Mouse (Mus musculus) kidney, embryonic 16.5 days (tissue): ENCODE results near the gene Pip4k2b. TPM values are rescaled to one million over a fixed set of nuclear protein-coding genes. Genes with fewer than 3 reads are reported as not detected.
A peak's percentile ranks its signal among the peaks of the same experiment; 100 is the strongest.
"Not testable (repeated sequence)": the region's sequence is repeated elsewhere in the genome, so short reads cannot be mapped to it uniquely, and the experiment has no call there.

ENCODE experiments used
- ATAC-seq: fragments of 200-750 bp; cut with Nextera tagmentation; 2 replicates; pipeline ENCODE4 v1.8.0; 2017; ENCODE audit warnings: moderate TSS enrichment; ENCODE audit not compliant: low FRiP score, low TSS enrichment
- H3K27ac ChIP-seq: fragments of 300-500 bp; sonication (generic); 2 replicates; pipeline ENCODE4 v1.5.1; 2014; ENCODE audit warnings: low read length
- H3K27me3 ChIP-seq: fragments of 300-500 bp; sonication (generic); 2 replicates; pipeline ENCODE4 v1.6.1; 2014; ENCODE audit warnings: low read length, control low read depth, mixed read lengths; ENCODE audit not compliant: insufficient read depth
- H3K36me3 ChIP-seq: fragments of 300-500 bp; sonication (generic); 2 replicates; pipeline ENCODE4 v1.6.1; 2014; ENCODE audit warnings: low read length, control low read depth, mixed read lengths; ENCODE audit not compliant: insufficient read depth
- H3K4me1 ChIP-seq: fragments of 300-500 bp; sonication (generic); 2 replicates; pipeline ENCODE4 v1.6.1; 2014; ENCODE audit warnings: low read length, control low read depth, mixed read lengths; ENCODE audit not compliant: insufficient read depth
- H3K4me2 ChIP-seq: fragments of 300-500 bp; sonication (generic); replicated peaks from 2 replicates; pipeline ENCODE4 v1.6.1; 2014; ENCODE audit warnings: low read depth, low read length
- H3K4me3 ChIP-seq: fragments of 300-500 bp; sonication (generic); 2 replicates; pipeline ENCODE4 v1.5.1; 2014; ENCODE audit warnings: mild to moderate bottlenecking, low read length
- H3K9ac ChIP-seq: fragments of 300-500 bp; sonication (generic); replicated peaks from 2 replicates; pipeline ENCODE4 v1.6.1; 2014; ENCODE audit warnings: low read length
- H3K9me3 ChIP-seq: fragments of 300-500 bp; sonication (generic); 2 replicates; pipeline ENCODE4 v1.6.1; 2016; ENCODE audit warnings: low read length, control low read depth
- WGBS: fragments of 180-500 bp; shearing (Covaris S2); extraction: QIAGEN DNeasy Blood & Tissue Kit; methylation state at CpG from one replicate; pipeline ENCODE4 v1.1.7; 2014; 5-methylcytosine and 5-hydroxymethylcytosine counted together
- polyA plus RNA-seq: library from polyadenylated mRNA; unstranded; fragments of >200 nt; fragmentation: Nextera tagmentation; extraction: Ambion mirVana; gene quantifications from 2 replicates; pipeline ENCODE4 v1.2.1, GENCODE M21; 2015

The Pip4k2b gene
- polyA plus RNA-seq, 1 experiment from 2014 or later, result 1.8 TPM

DNA sequence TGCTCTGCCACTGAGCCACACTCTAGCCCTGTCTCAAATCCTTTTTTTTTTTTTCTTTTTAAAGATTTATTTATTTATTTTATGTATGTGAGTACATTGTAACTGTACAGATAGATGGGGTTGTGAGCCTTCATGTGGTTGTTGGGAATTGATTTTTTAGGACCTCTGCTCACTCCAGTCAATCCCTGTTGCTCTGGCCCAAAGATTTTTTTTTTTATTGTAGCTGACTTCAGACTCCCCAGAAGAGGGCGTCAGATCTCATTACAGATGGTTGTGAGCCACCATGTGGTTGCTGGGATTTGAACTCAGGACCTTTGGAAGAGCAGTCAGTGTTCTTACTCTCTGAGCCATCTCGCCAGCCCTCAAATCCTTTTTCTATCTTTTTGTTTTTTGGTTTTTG is 34.4 kb downstream of the Pip4k2b start:
- peaks cover 52% of the 10 kb centered on the region for H3K36me3 ChIP-seq
- not testable (repeated sequence) for H3K4me1 ChIP-seq
- 79% methylated on average over 2 of the region's 2 CpGs for WGBS

GRCm38 (mm10) chr11:97703039-97703826 is 41.3 kb downstream of the Pip4k2b start, which contains the start of gene Psmb3:
Psmb3 (plus strand) TSS chr11:97703399.
- Histone ChIP-seq H3K4me1 (peaks cover 26% of the 10 kb centered on the region), H3K4me2 (peak within 1 kb of the TSS; percentile 81), H3K4me3 (peak within 1 kb of the TSS; percentile 96), H3K9me3 (no peaks in the 10 kb centered on the region), H3K36me3 (peaks cover 22% of the 10 kb centered on the region), H3K27ac (peak within 1 kb of the TSS; percentile 90), H3K27me3 (no peaks in the 10 kb centered on the region), H3K9ac (peak within 1 kb of the TSS; percentile 92)
- ATAC-seq, result peak; percentile 91
- WGBS, result under 1% methylated on average over 35 of the region's 35 CpGs

More for the DNA sequence above, 34.4 kb downstream of the Pip4k2b start:
- H3K9me3 ChIP-seq, H3K4me3 ChIP-seq, H3K4me2 ChIP-seq, H3K27ac ChIP-seq, H3K27me3 ChIP-seq, H3K9ac ChIP-seq, ATAC-seq: not testable (repeated sequence)

GRCm38 (mm10) chr11:97702393-97702745 is 42.1 kb downstream of the Pip4k2b start:
- Histone ChIP-seq H3K27me3 (no peaks in the 10 kb centered on the region), H3K9ac (peak overlapping the region; percentile 70), H3K4me2 (peak overlapping the region; percentile 80), H3K4me3 (peak overlapping the region; percentile 96), H3K9me3 (no peaks in the 10 kb centered on the region), H3K36me3 (peaks cover 17% of the 10 kb centered on the region), H3K27ac (peak overlapping the region; percentile 90), H3K4me1 (peaks cover 35% of the 10 kb centered on the region)
- ATAC-seq, result no peak
- 0% methylated on average over 24 of the region's 24 CpGs for WGBS

GRCm38 (mm10) chr11:97701581-97702392 is 42.7 kb downstream of the Pip4k2b start:
- Histone ChIP-seq H3K9ac (peak overlapping the region; percentile 98), H3K27ac (peak overlapping the region; percentile 90; the same call in 1 of the 2 replicates), H3K27me3 (no peaks in the 10 kb centered on the region), H3K4me3 (peak overlapping the region; percentile 96), H3K36me3 (peaks cover 16% of the 10 kb centered on the region), H3K4me1 (peaks cover 41% of the 10 kb centered on the region), H3K9me3 (no peaks in the 10 kb centered on the region), H3K4me2 (peak overlapping the region; percentile 98)
- 50% methylated on average over 15 of the region's 15 CpGs for WGBS
- no peak for ATAC-seq

DNA sequence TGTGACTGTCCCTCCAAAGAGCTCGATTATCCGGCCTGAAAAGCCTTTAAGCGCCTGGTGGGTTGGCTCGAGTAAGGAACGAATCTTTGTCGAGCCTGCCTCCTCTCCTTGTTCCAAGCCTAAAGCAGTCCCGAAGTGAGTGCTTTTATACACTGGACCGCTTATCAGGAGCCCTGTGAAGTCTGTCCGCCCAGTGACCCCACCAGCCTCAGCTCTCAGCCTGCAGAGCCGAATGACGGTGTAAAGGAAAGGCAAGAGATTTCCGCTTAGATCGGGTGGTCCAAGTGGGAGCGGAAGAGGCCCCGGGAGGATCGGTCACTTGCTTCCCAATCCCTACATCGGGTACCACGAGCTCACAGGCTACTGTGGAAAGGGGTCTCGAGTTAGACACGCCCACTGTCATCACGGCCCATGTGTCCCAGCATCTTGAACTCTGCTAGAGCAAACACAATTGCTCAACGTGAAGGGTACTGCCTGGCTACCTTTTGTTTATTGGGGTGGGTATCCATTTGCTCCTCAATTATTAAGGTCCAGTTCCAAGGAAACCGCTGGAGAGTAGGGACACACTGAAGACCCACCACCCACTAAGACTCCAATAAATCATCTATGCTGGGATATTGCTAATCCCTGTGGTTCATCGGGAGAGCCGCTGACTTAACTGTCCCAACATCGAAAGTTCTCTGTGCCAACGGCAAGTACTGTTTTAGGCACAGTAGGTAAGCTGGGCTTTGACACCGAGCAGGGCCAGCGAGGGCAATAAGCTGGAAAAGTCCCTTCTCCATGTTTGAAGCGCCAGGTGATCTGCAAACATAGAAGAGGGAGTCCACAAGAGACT is 43.5 kb downstream of the Pip4k2b start:
- no peak for ATAC-seq
- 14% methylated on average over 30 of the region's 30 CpGs for WGBS
- peaks cover 49% of the 10 kb centered on the region for H3K4me1 ChIP-seq

DNA sequence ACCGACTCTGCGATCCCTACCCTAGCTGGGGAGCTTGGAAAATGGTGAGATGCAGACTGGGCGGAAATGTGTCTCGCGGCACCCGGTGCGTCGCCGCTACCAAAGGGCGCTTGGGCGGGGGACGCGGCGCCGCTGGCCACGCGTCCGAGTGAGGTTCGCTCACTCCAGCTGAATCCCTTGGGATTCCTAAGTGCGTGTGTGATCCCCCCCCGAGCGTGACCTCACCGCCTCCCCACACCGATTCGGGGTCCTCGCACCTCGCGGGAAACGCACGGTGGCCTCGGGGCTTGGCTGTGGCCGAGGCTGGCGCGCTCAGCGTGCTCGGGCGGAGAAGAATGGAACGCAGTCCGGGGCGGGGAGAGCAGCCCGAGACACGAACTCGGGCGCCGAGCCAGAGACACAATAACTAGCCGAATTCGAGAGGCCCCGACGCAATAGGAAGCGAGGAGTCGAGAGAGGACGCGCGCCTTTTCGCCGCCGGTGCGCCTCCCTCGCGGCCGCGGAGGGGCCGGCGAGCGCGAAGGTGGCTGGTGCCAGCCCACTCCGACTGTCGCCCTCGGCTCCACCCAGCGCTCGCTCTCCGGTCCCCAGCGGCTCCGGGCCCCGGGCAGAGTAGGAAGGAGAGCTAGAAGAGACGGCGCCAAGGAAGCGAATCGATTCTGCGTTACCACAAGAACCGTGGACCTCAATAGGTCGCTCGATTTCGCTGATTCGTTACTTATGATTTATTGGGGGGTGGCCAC is 44.3 kb downstream of the Pip4k2b start, which contains the start of gene Pcgf2:
TSS of gene Pcgf2 (minus strand) at position 495 of the 743 bp plus-strand sequence.
- ATAC-seq, result peak; percentile 8
- H3K9ac ChIP-seq, result peak within 1 kb of the TSS; percentile 98
- peak within 1 kb of the TSS; percentile 99 for H3K27ac ChIP-seq
- H3K4me2 ChIP-seq, result peak within 1 kb of the TSS; percentile 98
- H3K4me3 ChIP-seq, result peak within 1 kb of the TSS; percentile 88
- 0 out of 2 replicates have a peak, but pooled peaks cover 3% of the 10 kb centered on the region for H3K36me3 ChIP-seq
- no peaks in the 10 kb centered on the region for H3K27me3 ChIP-seq
- no peaks in the 10 kb centered on the region for H3K9me3 ChIP-seq
- peaks cover 57% of the 10 kb centered on the region for H3K4me1 ChIP-seq
- under 1% methylated on average over 85 of the region's 85 CpGs for WGBS

More for the DNA sequence above, 43.5 kb downstream of the Pip4k2b start:
- peaks cover 9% of the 10 kb centered on the region; the same call in 1 of the 2 replicates for H3K36me3 ChIP-seq
- no peaks in the 10 kb centered on the region for H3K27me3 ChIP-seq
- peak overlapping the region; percentile 88 for H3K4me3 ChIP-seq
- peak overlapping the region; percentile 98 for H3K4me2 ChIP-seq
- H3K27ac ChIP-seq, result peak overlapping the region; percentile 99
- H3K9me3 ChIP-seq, result no peaks in the 10 kb centered on the region
- peak overlapping the region; percentile 98 for H3K9ac ChIP-seq

GRCm38 (mm10) chr11:97699626-97700002 is 44.9 kb downstream of the Pip4k2b start:
- peak; percentile 33 for ATAC-seq
- Histone ChIP-seq H3K9me3 (no peaks in the 10 kb centered on the region), H3K4me3 (peak overlapping the region; percentile 88), H3K4me1 (peaks cover 62% of the 10 kb centered on the region), H3K27me3 (no peaks in the 10 kb centered on the region), H3K27ac (peak overlapping the region; percentile 99), H3K9ac (peak overlapping the region; percentile 98), H3K36me3 (0 out of 2 replicates have a peak, but pooled peaks cover 3% of the 10 kb centered on the region), H3K4me2 (peak overlapping the region; percentile 98)
- 0% methylated on average over 5 of the region's 9 CpGs for WGBS

- Histone ChIP-seq H3K27me3 (no peaks in the 10 kb centered on the region), H3K4me3 (peak overlapping the region; percentile 88), H3K27ac (peak overlapping the region; percentile 99), H3K9me3 (no peaks in the 10 kb centered on the region), H3K4me1 (peaks cover 61% of the 10 kb centered on the region), H3K9ac (peak overlapping the region; percentile 98), H3K36me3 (0 out of 2 replicates have a peak, but pooled peaks cover 3% of the 10 kb centered on the region), H3K4me2 (peak overlapping the region; percentile 98)
- under 1% methylated on average over 50 of the region's 63 CpGs for WGBS
- peak; percentile 2; the same call in 1 of the 2 replicates for ATAC-seq
Measured at GRCm38 (mm10) chr11:97698741-97699611, 45.5 kb downstream of the Pip4k2b start.
